Mouse (Mus musculus): ENCODE results near the gene Dpp6. TPM values are rescaled to one million over a fixed set of nuclear protein-coding genes. Genes with fewer than 3 reads are reported as not detected.

Gene Dpp6
- polyA plus RNA-seq, 1 experiment from 2014 or later, result 0.17 TPM

DNA sequence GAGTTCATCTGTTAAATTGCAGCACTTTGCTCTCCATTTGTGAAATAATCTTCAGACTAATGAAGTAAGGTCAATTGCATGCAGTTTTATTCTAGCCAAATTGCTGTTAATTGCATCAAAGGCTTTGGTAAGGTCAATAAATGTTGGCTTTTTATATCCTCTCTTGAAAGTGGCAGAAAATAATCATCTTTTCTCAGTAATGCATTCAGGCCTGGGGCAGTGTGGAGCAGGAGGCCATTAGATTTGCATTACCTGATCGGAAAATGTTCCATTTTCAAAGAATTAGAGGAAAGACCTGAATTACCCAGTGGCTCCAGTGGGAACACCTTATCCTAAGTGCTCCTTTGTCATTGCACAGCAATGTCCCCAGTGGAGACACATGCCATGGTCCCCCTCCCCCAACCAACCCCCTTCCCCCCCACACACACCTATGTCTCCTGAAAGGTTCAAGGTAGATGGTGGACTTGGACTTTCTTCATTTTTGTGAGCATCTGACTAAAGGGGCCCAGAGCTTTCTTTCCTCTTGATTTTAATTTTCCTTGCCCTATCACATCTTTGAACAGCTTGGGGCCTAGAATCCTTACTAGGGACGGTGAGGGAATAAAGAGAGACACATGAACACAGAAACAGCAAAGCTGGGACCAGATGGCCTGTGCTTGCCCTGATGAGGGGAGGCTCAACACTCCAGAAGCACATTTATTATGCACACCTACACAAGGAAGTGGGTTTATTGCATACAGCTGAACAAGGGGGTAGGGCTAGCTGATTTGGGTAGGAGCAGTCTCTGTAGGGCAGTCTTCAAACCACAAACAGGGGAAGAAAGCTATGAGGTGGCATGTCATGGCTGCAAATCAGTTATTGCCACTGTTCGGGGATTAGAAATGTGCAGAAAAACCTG lies 506.1 kb downstream of the Dpp6 start:
- H3K27me3 ChIP-seq (ENCODE audit: control insufficient read depth, insufficient read depth, low read depth, low read length), result no peaks in the 10 kb centered on the region
- no peak overlapping the region for H3K4me2 ChIP-seq (ENCODE audit: low read depth, low read length)
- no peak overlapping the region for H3K27ac ChIP-seq (ENCODE audit: low read length)
- H3K9ac ChIP-seq (ENCODE audit: low read depth, low read length), result no peak overlapping the region
- no peaks in the 10 kb centered on the region for H3K36me3 ChIP-seq (ENCODE audit: control insufficient read depth, insufficient read depth)
- no peaks in the 10 kb centered on the region for H3K9me3 ChIP-seq (replicated peaks; ENCODE audit: control insufficient read depth, low read length)
- ATAC-seq (ENCODE audit: low read depth), result no peak
- no peaks in the 10 kb centered on the region for H3K4me1 ChIP-seq (ENCODE audit: control insufficient read depth, low read depth, low read length)
- WGBS (ENCODE audit: insufficient replicate concordance), result 41% methylated on average over 3 of the region's 3 CpGs
- no peak overlapping the region for H3K4me3 ChIP-seq (ENCODE audit: low read depth, low read length)

- H3K9ac ChIP-seq (ENCODE audit: low read depth, low read length), result no peak overlapping the region
- no peak overlapping the region for H3K4me3 ChIP-seq (ENCODE audit: low read depth, low read length)
- ATAC-seq (ENCODE audit: low read depth), result no peak
- 39% methylated on average over 3 of the region's 3 CpGs for WGBS (ENCODE audit: insufficient replicate concordance)
- H3K36me3 ChIP-seq (ENCODE audit: control insufficient read depth, insufficient read depth), result no peaks in the 10 kb centered on the region
- no peaks in the 10 kb centered on the region for H3K27me3 ChIP-seq (ENCODE audit: control insufficient read depth, insufficient read depth, low read depth, low read length)
- no peaks in the 10 kb centered on the region for H3K4me1 ChIP-seq (ENCODE audit: control insufficient read depth, low read depth, low read length)
- H3K9me3 ChIP-seq (replicated peaks; ENCODE audit: control insufficient read depth, low read length), result no peaks in the 10 kb centered on the region
- H3K4me2 ChIP-seq (ENCODE audit: low read depth, low read length), result no peak overlapping the region
- no peak overlapping the region for H3K27ac ChIP-seq (ENCODE audit: low read length)
These were observed 507.4 kb downstream of the Dpp6 start for GRCm38 (mm10) chr5:27324346-27324928.

DNA sequence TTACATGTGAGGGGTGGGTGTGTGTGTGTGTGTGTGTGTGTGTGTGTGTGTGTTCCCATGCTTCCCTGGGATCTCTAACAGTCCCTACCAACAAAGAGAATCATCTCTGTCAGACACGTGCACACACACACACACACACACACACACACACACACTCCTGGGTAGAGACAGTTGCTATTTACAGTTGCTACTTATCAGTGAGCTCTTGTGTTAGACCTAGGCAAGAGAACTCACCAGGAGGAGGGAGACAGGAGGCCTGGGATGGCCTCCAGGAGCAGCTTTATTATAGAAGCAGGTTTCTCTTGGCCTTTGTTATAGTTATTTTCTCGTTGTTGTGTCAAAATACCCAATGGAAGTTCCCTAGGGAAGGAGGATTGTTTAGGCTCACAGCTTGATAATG lies 519.7 kb downstream of the Dpp6 start:
- Histone ChIP-seq H3K4me2 (ENCODE audit: low read depth, low read length) (no peak overlapping the region), H3K27me3 (ENCODE audit: control insufficient read depth, insufficient read depth, low read depth, low read length) (no peaks in the 10 kb centered on the region), H3K4me3 (ENCODE audit: low read depth, low read length) (no peak overlapping the region), H3K9me3 (replicated peaks; ENCODE audit: control insufficient read depth, low read length) (no peaks in the 10 kb centered on the region), H3K27ac (ENCODE audit: low read length) (no peak overlapping the region), H3K9ac (ENCODE audit: low read depth, low read length) (no peak overlapping the region), H3K36me3 (ENCODE audit: control insufficient read depth, insufficient read depth) (no peaks in the 10 kb centered on the region), H3K4me1 (ENCODE audit: control insufficient read depth, low read depth, low read length) (no peaks in the 10 kb centered on the region)
- WGBS (ENCODE audit: insufficient replicate concordance), result 42% methylated on average over 2 of the region's 2 CpGs
- ATAC-seq (ENCODE audit: low read depth), result no peak

DNA sequence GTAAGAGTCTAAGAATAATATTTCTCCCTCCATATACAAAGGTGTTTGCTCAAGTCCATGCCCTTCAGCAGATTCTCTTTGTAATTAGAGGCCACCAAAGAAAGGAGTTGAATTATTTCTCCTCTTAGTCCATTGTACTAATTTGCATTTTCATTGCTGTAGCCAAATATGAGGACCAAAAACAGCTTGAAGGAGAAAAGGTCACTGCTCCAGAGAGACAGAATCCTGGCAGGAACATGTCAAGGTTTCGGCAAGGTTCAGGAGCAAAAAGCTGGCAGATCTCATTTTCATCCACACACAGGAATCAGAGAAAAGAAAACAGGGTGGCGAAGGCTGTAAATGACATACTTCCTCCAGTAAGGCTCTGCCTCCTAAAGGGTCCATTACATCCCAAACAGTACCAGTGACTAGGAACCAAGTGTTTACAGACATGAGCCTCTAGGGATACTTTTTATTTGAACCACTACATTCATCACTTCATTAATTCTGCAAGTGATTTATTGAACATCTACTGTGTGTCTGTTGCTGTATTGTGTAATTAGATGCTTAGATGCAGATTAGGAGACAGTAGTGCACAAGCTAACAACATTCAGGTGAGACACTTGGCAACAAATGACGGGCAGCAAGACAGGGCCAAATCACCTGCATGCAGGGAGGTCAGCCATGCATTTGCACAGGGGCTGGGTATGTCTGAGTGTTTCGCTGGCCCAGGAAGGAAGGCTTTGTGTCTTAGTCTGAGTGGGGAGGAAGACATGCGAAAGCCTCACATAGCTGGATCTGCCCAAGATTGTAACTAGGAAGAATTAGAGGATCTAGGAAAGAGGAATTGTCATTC lies 522.4 kb downstream of the Dpp6 start:
- H3K9ac ChIP-seq (ENCODE audit: low read depth, low read length), result no peak overlapping the region
- H3K27me3 ChIP-seq (ENCODE audit: control insufficient read depth, insufficient read depth, low read depth, low read length), result no peaks in the 10 kb centered on the region
- H3K36me3 ChIP-seq (ENCODE audit: control insufficient read depth, insufficient read depth), result no peaks in the 10 kb centered on the region
- no peak for ATAC-seq (ENCODE audit: low read depth)
- no peaks in the 10 kb centered on the region for H3K4me1 ChIP-seq (ENCODE audit: control insufficient read depth, low read depth, low read length)
- H3K4me3 ChIP-seq (ENCODE audit: low read depth, low read length), result no peak overlapping the region
- WGBS (ENCODE audit: insufficient replicate concordance), result 60% methylated on average over 5 of the region's 5 CpGs
- H3K27ac ChIP-seq (ENCODE audit: low read length), result no peak overlapping the region
- H3K4me2 ChIP-seq (ENCODE audit: low read depth, low read length), result no peak overlapping the region
- H3K9me3 ChIP-seq (replicated peaks; ENCODE audit: control insufficient read depth, low read length), result no peaks in the 10 kb centered on the region

- no peaks in the 10 kb centered on the region for H3K4me1 ChIP-seq (ENCODE audit: control insufficient read depth, low read depth, low read length)
These were observed 525.3 kb downstream of the Dpp6 start for GRCm38 (mm10) chr5:27342276-27342675.

DNA sequence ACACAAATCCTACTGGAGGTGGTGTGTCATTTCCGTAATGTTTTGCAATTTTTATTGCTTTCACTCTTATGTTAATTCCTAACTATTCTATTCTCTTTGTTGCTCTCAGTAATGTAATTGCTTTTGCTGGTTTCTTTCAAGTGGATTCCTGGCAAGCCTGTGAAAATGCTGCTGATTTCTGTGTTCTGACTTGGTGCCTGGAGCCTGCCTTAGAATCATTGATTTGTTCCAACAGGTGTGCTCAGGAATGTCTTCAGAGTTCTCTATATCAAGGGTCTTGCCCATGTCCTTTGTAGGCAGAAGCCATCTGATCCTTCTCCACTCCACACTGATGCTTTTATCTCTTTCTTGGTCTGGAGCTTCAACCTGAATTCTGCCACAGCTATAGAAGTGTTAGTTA lies 526.6 kb downstream of the Dpp6 start:
- no peaks in the 10 kb centered on the region for H3K27me3 ChIP-seq (ENCODE audit: control insufficient read depth, insufficient read depth, low read depth, low read length)
- WGBS (ENCODE audit: insufficient replicate concordance), result 69% methylated on average over 1 of the region's 1 CpGs
- no peak overlapping the region for H3K9ac ChIP-seq (ENCODE audit: low read depth, low read length)
- H3K4me1 ChIP-seq (ENCODE audit: control insufficient read depth, low read depth, low read length), result no peaks in the 10 kb centered on the region
- H3K36me3 ChIP-seq (ENCODE audit: control insufficient read depth, insufficient read depth), result no peaks in the 10 kb centered on the region
- H3K27ac ChIP-seq (ENCODE audit: low read length), result no peak overlapping the region
- no peak overlapping the region for H3K4me2 ChIP-seq (ENCODE audit: low read depth, low read length)
- no peak for ATAC-seq (ENCODE audit: low read depth)
- no peak overlapping the region for H3K4me3 ChIP-seq (ENCODE audit: low read depth, low read length)
- H3K9me3 ChIP-seq (replicated peaks; ENCODE audit: control insufficient read depth, low read length), result no peaks in the 10 kb centered on the region

More at GRCm38 (mm10) chr5:27342276-27342675, 525.3 kb downstream of the Dpp6 start:
- ATAC-seq (ENCODE audit: low read depth), result no peak
- Histone ChIP-seq H3K9me3 (replicated peaks; ENCODE audit: control insufficient read depth, low read length) (no peaks in the 10 kb centered on the region), H3K4me2 (ENCODE audit: low read depth, low read length) (no peak overlapping the region), H3K27me3 (ENCODE audit: control insufficient read depth, insufficient read depth, low read depth, low read length) (no peaks in the 10 kb centered on the region), H3K4me3 (ENCODE audit: low read depth, low read length) (no peak overlapping the region), H3K36me3 (ENCODE audit: control insufficient read depth, insufficient read depth) (no peaks in the 10 kb centered on the region), H3K9ac (ENCODE audit: low read depth, low read length) (no peak overlapping the region), H3K27ac (ENCODE audit: low read length) (no peak overlapping the region)
- WGBS (ENCODE audit: insufficient replicate concordance), result 44% methylated on average over 6 of the region's 6 CpGs

- Histone ChIP-seq H3K4me3 (ENCODE audit: low read depth, low read length) (no peak overlapping the region), H3K9ac (ENCODE audit: low read depth, low read length) (no peak overlapping the region), H3K27ac (ENCODE audit: low read length) (no peak overlapping the region), H3K4me1 (ENCODE audit: control insufficient read depth, low read depth, low read length) (no peaks in the 10 kb centered on the region), H3K27me3 (ENCODE audit: control insufficient read depth, insufficient read depth, low read depth, low read length) (no peaks in the 10 kb centered on the region), H3K4me2 (ENCODE audit: low read depth, low read length) (no peak overlapping the region), H3K9me3 (replicated peaks; ENCODE audit: control insufficient read depth, low read length) (no peaks in the 10 kb centered on the region), H3K36me3 (ENCODE audit: control insufficient read depth, insufficient read depth) (no peaks in the 10 kb centered on the region)
- 49% methylated on average over 5 of the region's 5 CpGs for WGBS (ENCODE audit: insufficient replicate concordance)
- ATAC-seq (ENCODE audit: low read depth), result no peak
These were observed 531.4 kb downstream of the Dpp6 start for GRCm38 (mm10) chr5:27348181-27349095.

GRCm38 (mm10) chr5:27357630-27358029 lies 540.6 kb downstream of the Dpp6 start:
- ATAC-seq (ENCODE audit: low read depth), result no peak
- 30% methylated on average over 3 of the region's 3 CpGs for WGBS (ENCODE audit: insufficient replicate concordance)
- no peak overlapping the region for H3K27ac ChIP-seq (ENCODE audit: low read length)
- H3K4me2 ChIP-seq (ENCODE audit: low read depth, low read length), result no peak overlapping the region
- H3K27me3 ChIP-seq (ENCODE audit: control insufficient read depth, insufficient read depth, low read depth, low read length), result no peaks in the 10 kb centered on the region
- no peaks in the 10 kb centered on the region for H3K36me3 ChIP-seq (ENCODE audit: control insufficient read depth, insufficient read depth)
- no peak overlapping the region for H3K4me3 ChIP-seq (ENCODE audit: low read depth, low read length)
- no peaks in the 10 kb centered on the region for H3K4me1 ChIP-seq (ENCODE audit: control insufficient read depth, low read depth, low read length)
- no peaks in the 10 kb centered on the region for H3K9me3 ChIP-seq (replicated peaks; ENCODE audit: control insufficient read depth, low read length)
- no peak overlapping the region for H3K9ac ChIP-seq (ENCODE audit: low read depth, low read length)

Data from liver, embryonic 16.5 days (tissue).